ENCODE assay signal across 7 mouse cellular contexts in genomic region chr10:68104881-68105781, GRCm38 (mm10).
DNase-seq lines count a peak whose midpoint lies in the region; ATAC-seq and TF ChIP-seq lines count a peak whose summit lies in the region.

No protein-coding gene starts in this region.

- peak; percentile 24 for DNase-seq in thymus, adult 2 months
- DNase-seq in thymus, postnatal 4 days, result no peak
- DNase-seq in forebrain, embryonic 11.5 days (ENCODE audit: low spot score), result no peak
- DNase-seq in limb, embryonic 11.5 days (ENCODE audit: low spot score), result no peak
- DNase-seq in layer of hippocampus, adult 18-20 months (ENCODE audit: low spot score in 2 of 2), result no peak
- DNase-seq in retina, embryonic 14.5 days (ENCODE audit: low spot score), result no peak

- peak overlapping the region; percentile 66 for H3K27ac ChIP-seq in thymus, adult 2 months (ENCODE audit: control insufficient read depth, insufficient read depth, low read length)
- peak overlapping the region; percentile 19; the same call in 1 of the 2 replicates for H3K27ac ChIP-seq in forebrain, embryonic 11.5 days (ENCODE audit: low read depth, low read length)
- peak overlapping the region; percentile 30; the same call in 1 of the 2 replicates for H3K27ac ChIP-seq in limb, embryonic 11.5 days (replicated peaks; ENCODE audit: low read depth, low read length)
- peak overlapping the region; percentile 62 for H3K27ac ChIP-seq in neural tube, embryonic 15.5 days (replicated peaks)

- H3K27me3 ChIP-seq in thymus, adult 2 months (ENCODE audit: control insufficient read depth, insufficient read depth, low read length), result no peaks in the 10 kb centered on the region
- no peaks in the 10 kb centered on the region for H3K27me3 ChIP-seq in forebrain, embryonic 11.5 days (ENCODE audit: control insufficient read depth, insufficient read depth, low read length)
- no peaks in the 10 kb centered on the region for H3K27me3 ChIP-seq in limb, embryonic 11.5 days (ENCODE audit: control insufficient read depth, insufficient read depth, low read length)
- no peaks in the 10 kb centered on the region for H3K27me3 ChIP-seq in neural tube, embryonic 15.5 days (replicated peaks)

- no peak for TF ChIP-seq POLR2A in thymus, adult 2 months (IDR thresholded peaks at IDR 0.05; ENCODE audit: control insufficient read depth, extremely low read depth, insufficient read depth, low read length, poor library complexity)

- H3K4me3 ChIP-seq in thymus, adult 2 months (ENCODE audit: control insufficient read depth, insufficient read depth, low read length), result no peak overlapping the region
- no peak overlapping the region for H3K4me3 ChIP-seq in forebrain, embryonic 11.5 days (ENCODE audit: low read depth, low read length)
- H3K4me3 ChIP-seq in limb, embryonic 11.5 days (ENCODE audit: low read depth, low read length), result no peak overlapping the region
- H3K4me3 ChIP-seq in neural tube, embryonic 15.5 days (replicated peaks), result no peak overlapping the region

- no peaks in the 10 kb centered on the region for H3K36me3 ChIP-seq in thymus, adult 2 months (ENCODE audit: control insufficient read depth, insufficient read depth, low read length)
- H3K36me3 ChIP-seq in forebrain, embryonic 11.5 days (ENCODE audit: control insufficient read depth, insufficient read depth, low read length), result no peaks in the 10 kb centered on the region
- no peaks in the 10 kb centered on the region for H3K36me3 ChIP-seq in limb, embryonic 11.5 days (ENCODE audit: control insufficient read depth, insufficient read depth, low read length)
- H3K36me3 ChIP-seq in neural tube, embryonic 15.5 days, result peaks cover 6% of the 10 kb centered on the region; the same call in 1 of the 2 replicates

- H3K9ac ChIP-seq in forebrain, embryonic 11.5 days (ENCODE audit: low read length), result no peak overlapping the region
- H3K9ac ChIP-seq in limb, embryonic 11.5 days (ENCODE audit: low read length), result no peak overlapping the region
- H3K9ac ChIP-seq in neural tube, embryonic 15.5 days (replicated peaks), result no peak overlapping the region

- no peak for ATAC-seq in forebrain, embryonic 11.5 days (replicated peaks; ENCODE audit: low FRiP score)
- no peak for ATAC-seq in limb, embryonic 11.5 days (ENCODE audit: insufficient number of reproducible peaks, low FRiP score, low TSS enrichment, low read depth)
- no peak for ATAC-seq in neural tube, embryonic 15.5 days (ENCODE audit: low FRiP score)

- no peaks in the 10 kb centered on the region for H3K9me3 ChIP-seq in forebrain, embryonic 11.5 days (ENCODE audit: control insufficient read depth, low read length)
- no peaks in the 10 kb centered on the region for H3K9me3 ChIP-seq in limb, embryonic 11.5 days (ENCODE audit: control insufficient read depth, low read length)
- no peaks in the 10 kb centered on the region for H3K9me3 ChIP-seq in neural tube, embryonic 15.5 days (replicated peaks)

- 37% methylated on average over 14 of the region's 14 CpGs for WGBS in thymus, adult 2 months
- WGBS in forebrain, embryonic 11.5 days, result 50% methylated on average over 14 of the region's 14 CpGs
- WGBS in limb, embryonic 11.5 days, result 51% methylated on average over 14 of the region's 14 CpGs
- 62% methylated on average over 14 of the region's 14 CpGs for WGBS in neural tube, embryonic 15.5 days

- H3K4me1 ChIP-seq in thymus, adult 2 months (replicated peaks; ENCODE audit: control insufficient read depth, insufficient read depth, low read length), result peaks cover 3% of the 10 kb centered on the region
- H3K4me1 ChIP-seq in forebrain, embryonic 11.5 days (replicated peaks; ENCODE audit: control insufficient read depth, insufficient read depth, low read length), result peaks cover 8% of the 10 kb centered on the region; the same call in 1 of the 2 replicates
- peaks cover 7% of the 10 kb centered on the region; the same call in 1 of the 2 replicates for H3K4me1 ChIP-seq in limb, embryonic 11.5 days (ENCODE audit: control insufficient read depth, insufficient read depth, low read length)
- peaks cover 38% of the 10 kb centered on the region for H3K4me1 ChIP-seq in neural tube, embryonic 15.5 days

- no peak for TF ChIP-seq CTCF in thymus, adult 2 months (IDR thresholded peaks at IDR 0.05; ENCODE audit: borderline replicate concordance, control insufficient read depth, extremely low read depth, insufficient read depth, low read length, poor library complexity)

- no peak overlapping the region for H3K4me2 ChIP-seq in forebrain, embryonic 11.5 days (ENCODE audit: low read depth, low read length, severe bottlenecking)
- no peak overlapping the region for H3K4me2 ChIP-seq in limb, embryonic 11.5 days (ENCODE audit: low read depth, severe bottlenecking)
- no peak overlapping the region for H3K4me2 ChIP-seq in neural tube, embryonic 15.5 days
